Mouse (Mus musculus): ENCODE results near the gene Dst. TPM values are rescaled to one million over a fixed set of nuclear protein-coding genes. Genes with fewer than 3 reads are reported as not detected.

Gene Dst
- polyA plus RNA-seq, 1 experiment from 2014 or later: 23.5 TPM

DNA sequence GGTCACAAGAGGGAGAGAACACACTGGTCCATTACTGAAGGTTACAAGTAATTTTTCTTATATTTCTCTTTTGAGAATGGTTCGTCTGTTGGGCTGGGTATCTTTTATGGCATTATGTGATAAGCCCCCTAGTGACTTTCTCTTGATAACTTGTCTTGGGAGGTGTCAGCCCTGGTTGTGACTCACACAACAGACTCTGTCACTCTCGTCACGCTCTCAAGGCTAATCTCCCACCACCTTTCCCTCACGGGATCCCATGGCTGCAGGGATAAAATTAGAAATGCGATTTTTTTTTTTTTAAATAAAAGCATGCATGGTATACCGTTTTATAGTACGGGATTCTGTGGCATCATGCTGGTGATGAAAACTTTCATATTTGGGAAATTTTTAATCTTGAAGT, 375.5 kb downstream of the Dst start:
- 89% methylated on average over 7 of the region's 7 CpGs for WGBS

DNA sequence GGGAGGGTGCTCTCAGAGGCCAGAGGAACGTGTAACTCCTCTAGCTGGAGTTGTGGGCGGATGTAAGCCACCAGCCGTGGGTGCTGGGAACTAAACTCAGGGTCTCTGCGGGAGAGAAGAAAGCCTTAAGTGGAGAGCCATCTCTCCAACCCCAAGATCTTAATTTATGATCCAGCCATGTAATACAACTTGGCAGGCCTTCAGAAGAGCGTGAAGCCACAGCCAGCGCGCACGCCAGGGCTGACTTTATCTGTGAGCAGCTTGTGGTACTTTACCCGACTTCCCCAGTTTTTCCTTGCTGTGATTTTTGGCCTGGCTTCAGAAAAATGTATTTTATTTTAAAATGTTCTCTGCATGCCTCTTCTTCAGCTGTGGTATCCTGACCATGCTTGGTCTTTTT, 377.0 kb downstream of the Dst start:
- Histone ChIP-seq H3K9ac (no peak overlapping the region), H3K4me2 (replicated peaks) (no peak overlapping the region), H3K27ac (no peak overlapping the region), H3K4me3 (no peak overlapping the region), H3K36me3 (peaks cover 66% of the 10 kb centered on the region), H3K4me1 (no peaks in the 10 kb centered on the region), H3K9me3 (no peaks in the 10 kb centered on the region), H3K27me3 (no peaks in the 10 kb centered on the region)
- ATAC-seq (ENCODE audit: low FRiP score, low read depth): no peak
- WGBS: 85% methylated on average over 9 of the region's 9 CpGs

More for the DNA sequence above, 375.5 kb downstream of the Dst start:
- H3K4me2 ChIP-seq (replicated peaks): no peak overlapping the region
- H3K4me1 ChIP-seq: no peaks in the 10 kb centered on the region
- H3K27me3 ChIP-seq: no peaks in the 10 kb centered on the region
- no peak overlapping the region for H3K9ac ChIP-seq
- H3K27ac ChIP-seq: no peak overlapping the region
- no peak for ATAC-seq (ENCODE audit: low FRiP score, low read depth)
- peaks cover 69% of the 10 kb centered on the region for H3K36me3 ChIP-seq
- H3K4me3 ChIP-seq: no peak overlapping the region
- no peaks in the 10 kb centered on the region for H3K9me3 ChIP-seq

DNA sequence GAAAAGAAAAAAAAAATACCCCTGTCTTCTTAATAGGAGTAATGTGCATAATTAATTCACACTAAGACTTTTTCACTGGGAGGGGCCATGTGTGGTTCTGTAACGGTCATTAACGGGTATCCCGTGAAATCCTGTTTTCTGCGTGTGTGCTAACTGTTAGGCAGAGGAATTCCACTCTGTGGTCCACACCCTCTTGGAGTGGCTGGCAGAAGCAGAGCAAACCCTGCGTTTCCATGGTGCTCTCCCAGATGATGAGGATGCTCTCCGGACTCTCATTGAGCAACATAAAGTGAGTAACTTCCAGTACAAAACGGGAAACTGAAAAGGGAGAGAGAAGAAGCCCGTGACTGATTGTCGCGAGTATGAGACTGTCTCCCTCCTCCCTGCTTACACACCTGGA, 379.7 kb downstream of the Dst start:
- H3K9ac ChIP-seq: no peak overlapping the region
- 86% methylated on average over 10 of the region's 10 CpGs for WGBS
- H3K27me3 ChIP-seq: no peaks in the 10 kb centered on the region
- H3K4me3 ChIP-seq: no peak overlapping the region
- H3K4me2 ChIP-seq (replicated peaks): no peak overlapping the region
- ATAC-seq (ENCODE audit: low FRiP score, low read depth): no peak
- H3K9me3 ChIP-seq: no peaks in the 10 kb centered on the region
- peaks cover 73% of the 10 kb centered on the region for H3K36me3 ChIP-seq
- H3K4me1 ChIP-seq: no peaks in the 10 kb centered on the region
- no peak overlapping the region for H3K27ac ChIP-seq

DNA sequence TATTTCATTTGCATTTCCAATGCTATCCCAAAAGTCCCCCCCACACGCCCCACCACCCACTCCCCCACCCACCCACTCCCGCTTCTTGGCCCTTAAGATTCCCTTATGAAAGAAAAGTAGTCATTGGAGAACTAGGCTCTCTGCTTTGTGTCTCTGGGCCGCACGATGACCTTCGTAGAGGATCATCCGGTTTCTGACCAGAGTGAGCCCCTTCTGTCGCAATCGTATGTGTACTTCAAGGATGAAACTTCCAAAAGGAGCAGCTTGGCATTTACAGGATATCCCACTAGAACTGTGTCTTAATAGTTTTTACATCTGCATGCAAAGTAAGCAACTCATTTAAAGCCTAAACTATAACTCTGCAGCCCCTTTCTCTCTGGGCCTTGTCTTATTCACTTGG, 380.2 kb downstream of the Dst start:
- 93% methylated on average over 8 of the region's 8 CpGs for WGBS
- H3K36me3 ChIP-seq: peaks cover 77% of the 10 kb centered on the region
- no peak overlapping the region for H3K9ac ChIP-seq
- H3K27me3 ChIP-seq: no peaks in the 10 kb centered on the region
- no peak overlapping the region for H3K4me2 ChIP-seq (replicated peaks)
- no peaks in the 10 kb centered on the region for H3K4me1 ChIP-seq
- no peak overlapping the region for H3K4me3 ChIP-seq
- H3K27ac ChIP-seq: no peak overlapping the region
- no peak for ATAC-seq (ENCODE audit: low FRiP score, low read depth)
- H3K9me3 ChIP-seq: no peaks in the 10 kb centered on the region

DNA sequence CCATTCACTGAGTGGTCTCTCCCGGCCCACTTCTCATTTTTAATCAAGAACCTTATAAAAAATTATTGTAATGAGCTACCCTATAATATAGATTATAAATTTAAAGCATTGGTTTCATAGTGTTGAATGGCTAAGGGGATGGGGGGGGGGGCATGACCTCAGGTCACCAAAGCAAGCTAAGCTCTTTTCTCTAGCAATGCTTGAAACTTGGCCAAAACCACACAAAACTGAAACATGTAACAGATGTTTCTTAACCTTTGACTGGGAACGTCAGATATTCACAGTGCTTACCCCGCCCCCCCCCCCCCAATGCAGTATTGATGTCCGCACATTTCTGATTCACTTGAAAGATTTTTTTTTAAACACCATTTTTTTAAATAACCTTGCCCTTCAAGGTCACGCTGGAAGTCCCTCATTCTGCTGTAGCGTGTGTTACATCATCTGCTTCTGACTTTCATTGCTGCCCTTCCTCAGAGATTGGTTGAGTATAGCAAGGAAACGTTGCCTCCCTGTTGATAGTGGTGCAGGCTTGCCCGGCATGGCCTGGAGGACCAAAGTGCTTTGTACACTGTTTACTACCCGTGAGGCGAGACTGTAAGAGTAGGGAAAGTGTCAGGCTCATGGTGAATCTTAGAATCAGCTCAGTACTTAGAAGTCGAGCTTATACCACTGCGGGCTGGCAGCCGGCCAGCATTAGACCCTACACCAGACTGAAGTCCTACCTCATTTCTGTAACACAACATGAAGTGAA, 380.9 kb downstream of the Dst start:
- H3K4me2 ChIP-seq (replicated peaks): no peak overlapping the region
- no peaks in the 10 kb centered on the region for H3K9me3 ChIP-seq
- H3K36me3 ChIP-seq: peaks cover 83% of the 10 kb centered on the region
- H3K27ac ChIP-seq: no peak overlapping the region
- no peak overlapping the region for H3K4me3 ChIP-seq
- WGBS: 70% methylated on average over 13 of the region's 13 CpGs
- H3K27me3 ChIP-seq: no peaks in the 10 kb centered on the region
- no peak overlapping the region for H3K9ac ChIP-seq
- no peaks in the 10 kb centered on the region for H3K4me1 ChIP-seq
- ATAC-seq (ENCODE audit: low FRiP score, low read depth): no peak

DNA sequence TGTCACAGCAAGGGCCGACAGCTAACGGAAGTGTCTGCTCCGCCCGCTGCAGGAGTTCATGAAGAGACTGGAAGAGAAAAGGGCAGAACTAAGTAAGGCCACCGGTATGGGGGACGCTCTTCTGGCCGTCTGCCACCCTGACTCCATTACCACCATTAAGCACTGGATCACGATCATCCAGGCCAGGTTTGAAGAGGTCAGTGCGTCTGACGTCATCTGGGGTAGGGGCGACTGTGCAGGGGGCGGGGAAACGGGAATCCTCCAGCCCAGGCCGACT, 381.4 kb downstream of the Dst start:
- no peak overlapping the region for H3K4me3 ChIP-seq
- H3K36me3 ChIP-seq: peaks cover 82% of the 10 kb centered on the region
- H3K4me1 ChIP-seq: no peaks in the 10 kb centered on the region
- no peak overlapping the region for H3K27ac ChIP-seq
- H3K9ac ChIP-seq: no peak overlapping the region
- no peaks in the 10 kb centered on the region for H3K9me3 ChIP-seq
- WGBS: 86% methylated on average over 14 of the region's 14 CpGs
- no peak overlapping the region for H3K4me2 ChIP-seq (replicated peaks)
- no peak for ATAC-seq (ENCODE audit: low FRiP score, low read depth)
- no peaks in the 10 kb centered on the region for H3K27me3 ChIP-seq

DNA sequence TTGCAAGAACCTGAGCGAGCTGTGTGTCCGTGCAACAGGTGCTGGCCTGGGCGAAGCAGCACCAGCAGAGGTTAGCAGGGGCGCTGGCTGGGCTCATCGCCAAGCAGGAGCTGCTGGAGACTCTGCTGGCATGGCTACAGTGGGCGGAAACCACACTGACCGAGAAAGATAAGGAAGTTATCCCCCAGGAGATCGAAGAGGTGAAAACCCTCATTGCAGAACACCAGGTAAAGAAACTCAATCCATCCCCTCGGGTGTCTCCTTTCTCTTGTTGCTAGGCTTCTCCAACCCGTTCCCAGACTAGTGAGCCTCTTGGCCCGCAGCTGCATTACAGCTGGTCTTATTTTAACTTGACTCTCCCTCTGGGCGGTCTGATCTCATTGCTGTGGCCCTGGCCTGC, 382.3 kb downstream of the Dst start:
- peaks cover 83% of the 10 kb centered on the region for H3K36me3 ChIP-seq
- peak; percentile 38; the same call in 1 of the 2 replicates for ATAC-seq (ENCODE audit: low FRiP score, low read depth)

DNA sequence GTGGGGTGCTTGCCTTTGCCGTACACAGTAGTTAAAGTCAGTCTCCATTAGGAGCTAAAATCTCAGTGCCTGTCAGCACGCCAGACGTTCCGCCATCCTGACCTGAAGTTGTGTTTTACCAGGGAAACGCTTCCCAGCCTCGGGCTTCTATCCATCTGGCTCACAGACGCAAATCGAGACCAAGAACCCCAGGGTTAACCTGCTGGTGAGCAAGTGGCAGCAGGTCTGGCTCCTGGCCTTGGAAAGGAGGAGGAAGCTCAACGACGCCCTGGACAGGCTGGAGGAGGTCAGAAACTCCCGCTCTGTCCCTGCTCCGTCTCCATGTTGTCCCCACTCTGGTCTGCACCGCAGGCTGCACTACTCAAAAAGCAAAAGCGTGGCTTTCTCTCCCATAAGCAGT, 385.2 kb downstream of the Dst start:
- no peak overlapping the region for H3K27ac ChIP-seq
- H3K9me3 ChIP-seq: no peaks in the 10 kb centered on the region
- H3K36me3 ChIP-seq: peaks cover 76% of the 10 kb centered on the region
- no peaks in the 10 kb centered on the region for H3K27me3 ChIP-seq
- no peak for ATAC-seq (ENCODE audit: low FRiP score, low read depth)
- no peaks in the 10 kb centered on the region for H3K4me1 ChIP-seq
- no peak overlapping the region for H3K4me3 ChIP-seq
- H3K4me2 ChIP-seq (replicated peaks): no peak overlapping the region
- WGBS: 75% methylated on average over 14 of the region's 14 CpGs
- H3K9ac ChIP-seq: no peak overlapping the region

More for the DNA sequence above, 382.3 kb downstream of the Dst start:
- H3K9ac ChIP-seq: no peak overlapping the region
- no peaks in the 10 kb centered on the region for H3K4me1 ChIP-seq
- no peak overlapping the region for H3K4me2 ChIP-seq (replicated peaks)
- no peak overlapping the region for H3K27ac ChIP-seq
- no peaks in the 10 kb centered on the region for H3K9me3 ChIP-seq
- WGBS: 88% methylated on average over 12 of the region's 12 CpGs
- no peak overlapping the region for H3K4me3 ChIP-seq
- no peaks in the 10 kb centered on the region for H3K27me3 ChIP-seq

DNA sequence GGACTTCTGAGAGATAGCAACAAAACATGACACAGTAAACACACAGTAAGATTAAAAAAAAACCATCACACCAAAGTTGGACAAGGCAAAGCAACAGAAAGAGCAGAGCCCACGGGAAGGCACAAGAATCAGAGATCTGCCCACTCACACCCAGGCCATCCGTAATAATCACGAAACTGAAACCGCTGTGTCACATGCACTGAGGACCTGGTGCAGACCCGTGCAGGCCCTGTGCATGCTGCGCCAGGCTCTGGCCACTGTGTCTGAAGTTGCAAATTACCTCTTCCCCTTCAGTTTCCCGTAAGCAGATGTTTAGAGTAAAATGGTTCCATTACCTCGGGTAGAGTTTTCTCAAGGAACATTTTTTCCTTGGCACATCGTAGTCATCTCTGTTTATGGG, 389.6 kb downstream of the Dst start:
- no peak for ATAC-seq (ENCODE audit: low FRiP score, low read depth)
- 74% methylated on average over 9 of the region's 9 CpGs for WGBS
- Histone ChIP-seq H3K36me3 (peaks cover 58% of the 10 kb centered on the region), H3K27ac (no peak overlapping the region), H3K4me3 (no peak overlapping the region), H3K9ac (no peak overlapping the region), H3K4me2 (replicated peaks) (no peak overlapping the region), H3K4me1 (peaks cover 13% of the 10 kb centered on the region; the same call in 1 of the 2 replicates), H3K9me3 (no peaks in the 10 kb centered on the region), H3K27me3 (no peaks in the 10 kb centered on the region)

DNA sequence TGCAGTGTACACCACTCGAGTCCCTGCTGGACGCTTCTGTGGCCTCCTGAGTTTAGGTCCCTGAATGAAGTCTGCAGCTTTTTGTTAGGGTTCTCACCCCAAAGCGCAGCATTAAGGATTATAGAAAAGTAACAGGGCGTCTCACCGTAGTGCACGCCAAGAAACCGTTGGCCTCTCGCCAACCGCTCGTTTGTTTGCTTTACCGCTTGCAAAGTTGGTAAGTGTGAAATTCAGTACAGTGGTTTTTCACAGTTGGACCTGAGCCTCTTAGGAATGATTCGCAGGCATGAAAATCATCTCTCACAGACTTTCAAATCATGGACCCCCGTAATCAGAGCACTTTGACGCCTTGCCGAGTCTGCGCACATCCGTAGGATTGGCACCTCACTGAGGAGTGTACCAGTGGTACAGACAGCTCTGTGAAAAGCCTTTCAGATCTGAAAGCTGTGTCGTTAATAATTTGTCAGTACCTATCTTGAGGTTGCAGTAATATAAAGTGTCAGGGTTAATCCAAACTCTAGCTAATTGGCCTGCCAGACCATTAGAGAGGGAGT, 390.7 kb downstream of the Dst start:
- ATAC-seq (ENCODE audit: low FRiP score, low read depth): peak; percentile 60; the same call in 1 of the 2 replicates
- WGBS: 60% methylated on average over 18 of the region's 18 CpGs
- no peak overlapping the region for H3K4me3 ChIP-seq
- peak overlapping the region; percentile 44; the same call in 1 of the 2 replicates for H3K27ac ChIP-seq
- H3K9me3 ChIP-seq: no peaks in the 10 kb centered on the region
- peaks cover 13% of the 10 kb centered on the region; the same call in 1 of the 2 replicates for H3K4me1 ChIP-seq
- peak overlapping the region; percentile 19; the same call in 1 of the 2 replicates for H3K4me2 ChIP-seq (replicated peaks)
- H3K9ac ChIP-seq: no peak overlapping the region
- H3K27me3 ChIP-seq: no peaks in the 10 kb centered on the region
- peaks cover 58% of the 10 kb centered on the region for H3K36me3 ChIP-seq

DNA sequence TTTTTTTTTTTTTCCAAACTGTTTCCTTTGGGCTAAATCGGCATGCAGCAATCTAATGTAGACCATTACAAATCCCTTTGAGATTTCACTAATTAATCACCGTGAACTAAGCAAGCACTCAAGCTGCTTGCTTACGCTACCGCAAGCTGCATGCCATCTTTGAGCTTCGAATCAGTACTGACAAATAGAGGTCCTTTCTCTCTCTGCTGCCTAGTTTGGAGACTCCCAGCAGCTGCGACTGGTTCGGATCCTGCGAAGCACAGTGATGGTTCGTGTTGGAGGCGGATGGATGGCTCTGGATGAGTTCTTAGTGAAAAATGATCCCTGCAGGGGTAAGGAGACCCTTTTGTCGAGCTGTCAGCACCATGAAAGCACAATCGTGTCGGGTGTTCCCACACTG, 391.5 kb downstream of the Dst start:
- Histone ChIP-seq H3K27me3 (no peaks in the 10 kb centered on the region), H3K4me1 (peaks cover 13% of the 10 kb centered on the region; the same call in 1 of the 2 replicates), H3K4me2 (replicated peaks) (no peak overlapping the region), H3K27ac (no peak overlapping the region), H3K4me3 (no peak overlapping the region), H3K9me3 (no peaks in the 10 kb centered on the region), H3K9ac (no peak overlapping the region), H3K36me3 (peaks cover 52% of the 10 kb centered on the region)
- WGBS: 76% methylated on average over 13 of the region's 13 CpGs
- no peak for ATAC-seq (ENCODE audit: low FRiP score, low read depth)

DNA sequence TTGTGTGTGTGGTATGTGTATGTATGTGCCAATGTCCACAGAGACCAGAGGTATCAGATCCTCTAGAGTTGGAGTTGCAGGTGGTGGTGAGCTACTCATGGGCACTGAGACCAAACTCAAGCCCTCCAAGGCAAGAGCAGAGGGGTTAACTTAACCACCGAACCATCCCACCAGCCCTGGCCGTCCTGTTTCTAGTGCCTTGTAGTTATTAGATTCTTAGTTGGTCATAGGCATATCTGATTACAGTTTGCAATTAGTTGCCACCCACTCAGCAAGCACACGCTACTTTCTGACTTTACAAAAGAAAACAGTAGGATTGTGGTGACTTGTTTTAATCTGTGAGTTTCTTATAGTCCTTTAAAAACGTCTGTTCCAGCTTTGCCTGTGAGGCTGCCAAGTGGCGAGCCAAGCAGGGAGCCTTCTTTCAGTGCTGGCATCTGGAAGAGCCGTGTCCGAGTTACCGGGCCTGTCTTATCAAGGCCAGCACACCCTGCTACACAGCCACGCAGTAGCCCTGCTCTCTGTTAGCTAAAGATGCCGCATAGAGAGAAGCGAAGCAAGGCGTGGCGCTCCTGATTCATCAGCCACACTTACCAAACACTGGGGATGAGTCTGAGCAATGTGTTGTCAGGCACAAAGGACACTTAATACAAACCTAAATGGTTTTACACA, 392.4 kb downstream of the Dst start:
- no peaks in the 10 kb centered on the region for H3K27me3 ChIP-seq
- no peaks in the 10 kb centered on the region for H3K9me3 ChIP-seq
- no peak overlapping the region for H3K4me3 ChIP-seq
- peaks cover 51% of the 10 kb centered on the region for H3K36me3 ChIP-seq
- 80% methylated on average over 13 of the region's 13 CpGs for WGBS
- H3K4me1 ChIP-seq: peaks cover 13% of the 10 kb centered on the region; the same call in 1 of the 2 replicates
- no peak for ATAC-seq (ENCODE audit: low FRiP score, low read depth)
- H3K9ac ChIP-seq: no peak overlapping the region
- H3K4me2 ChIP-seq (replicated peaks): no peak overlapping the region
- H3K27ac ChIP-seq: no peak overlapping the region

Measured in limb, embryonic 13.5 days (tissue).